In the genomic region with DNA sequence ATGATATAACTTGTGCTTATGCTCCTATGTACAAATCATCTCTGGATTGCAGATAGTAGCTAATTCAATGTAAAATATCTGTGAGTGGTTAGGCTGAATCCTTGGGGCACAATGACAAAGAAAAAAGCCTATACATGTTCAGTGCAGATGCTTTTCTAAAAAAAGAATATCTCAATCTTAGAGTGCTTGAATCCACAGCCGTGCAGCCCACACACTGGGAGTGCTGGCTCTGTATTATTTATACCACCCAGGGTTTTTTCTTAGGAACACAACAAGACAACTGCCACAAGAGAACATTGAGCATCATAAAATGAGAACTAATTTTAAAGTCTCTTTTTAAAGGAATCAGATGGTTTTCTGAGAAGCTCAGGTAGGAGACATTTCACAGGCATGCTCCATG, we compare ENCODE assay signal across 24 mouse cellular contexts. TPM values are rescaled to one million over a fixed set of nuclear protein-coding genes. Genes with fewer than 3 reads are reported as not detected.
A peak's percentile ranks its signal among the peaks of the same experiment; 100 is the strongest.
DNase-seq lines count a peak whose midpoint lies in the region; ATAC-seq and TF ChIP-seq lines count a peak whose summit lies in the region.
"Had no signal": no experiment of that assay in that cellular context is flagged by ENCODE, and none has a peak within 500 bp of the region (broad histone marks: within the 10 kb centered on the region; RNA-seq: fewer than 3 reads in every experiment).

No protein-coding gene starts in this region.

- WGBS in olfactory bulb, adult 2 months: 29% methylated on average over 1 of the region's 1 CpGs
- 79% methylated on average over 1 of the region's 1 CpGs for WGBS in midbrain, embryonic 11.5 days

- peak overlapping the region; percentile 46 for H3K27ac ChIP-seq in olfactory bulb, adult 2 months (ENCODE audit: insufficient read depth, low read depth, low read length)
- H3K27ac ChIP-seq in midbrain, embryonic 11.5 days (ENCODE audit: low read depth, low read length): no peak overlapping the region
- H3K27ac ChIP-seq: embryonic facial prominence, embryonic 15.5 days; forebrain, embryonic 15.5 days; heart, embryonic 15.5 days; hindbrain, embryonic 13.5 days; kidney, embryonic 15.5 days; limb, embryonic 10.5 days had no signal

- peaks cover 6% of the 10 kb centered on the region for H3K4me1 ChIP-seq in olfactory bulb, adult 2 months (ENCODE audit: control insufficient read depth, insufficient read depth, low read length)
- H3K4me1 ChIP-seq in midbrain, embryonic 11.5 days (ENCODE audit: control insufficient read depth, insufficient read depth, low read length): no peaks in the 10 kb centered on the region
- H3K4me1 ChIP-seq: embryonic facial prominence, embryonic 15.5 days; forebrain, embryonic 15.5 days; heart, embryonic 15.5 days; hindbrain, embryonic 13.5 days; kidney, embryonic 15.5 days; limb, embryonic 10.5 days had no signal

- ATAC-seq in midbrain, embryonic 11.5 days (ENCODE audit: low FRiP score): no peak
- ATAC-seq: forebrain, embryonic 15.5 days; midbrain, embryonic 16.5 days had no signal

- H3K4me3 ChIP-seq in olfactory bulb, adult 2 months (ENCODE audit: insufficient read depth, low read depth, low read length): no peak overlapping the region
- H3K4me3 ChIP-seq in midbrain, embryonic 11.5 days (ENCODE audit: low read depth, low read length): no peak overlapping the region
- H3K4me3 ChIP-seq: embryonic facial prominence, embryonic 15.5 days; forebrain, embryonic 15.5 days; heart, embryonic 15.5 days; hindbrain, embryonic 13.5 days; kidney, embryonic 15.5 days; limb, embryonic 10.5 days had no signal

- H3K9ac ChIP-seq in midbrain, embryonic 11.5 days (ENCODE audit: low read length): no peak overlapping the region
- H3K9ac ChIP-seq: embryonic facial prominence, embryonic 15.5 days; forebrain, embryonic 15.5 days; heart, embryonic 15.5 days; hindbrain, embryonic 13.5 days; kidney, embryonic 15.5 days had no signal

- no peaks in the 10 kb centered on the region for H3K9me3 ChIP-seq in midbrain, embryonic 11.5 days (ENCODE audit: control insufficient read depth, low read length)
- H3K9me3 ChIP-seq: embryonic facial prominence, embryonic 15.5 days; forebrain, embryonic 15.5 days; heart, embryonic 15.5 days; kidney, embryonic 15.5 days; limb, embryonic 10.5 days had no signal

- TF ChIP-seq CTCF in olfactory bulb, adult 2 months (IDR thresholded peaks at IDR 0.05; ENCODE audit: insufficient read depth, low read depth, low read length): no peak

- no peaks in the 10 kb centered on the region for H3K27me3 ChIP-seq in midbrain, embryonic 11.5 days (ENCODE audit: control insufficient read depth, insufficient read depth, low read length)
- H3K27me3 ChIP-seq: embryonic facial prominence, embryonic 15.5 days; forebrain, embryonic 15.5 days; heart, embryonic 15.5 days; hindbrain, embryonic 13.5 days; kidney, embryonic 15.5 days had no signal

- TF ChIP-seq POLR2A in olfactory bulb, adult 2 months (IDR thresholded peaks at IDR 0.05; ENCODE audit: insufficient read depth, low read depth, low read length): no peak

- DNase-seq in right cerebral cortex, adult 18-20 months: peak; percentile 74
- no peak for DNase-seq in right cerebral cortex, postnatal 14 days
- DNase-seq in left cerebral cortex, adult 9 months (ENCODE audit: low spot score in 2 of 2): peak; percentile 71 to 72
- no peak for DNase-seq in liver
- DNase-seq in midbrain, embryonic 11.5 days (ENCODE audit: low spot score, missing footprints): no peak
- DNase-seq in embryo, embryonic 10.5 days (ENCODE audit: low spot score): no peak
- DNase-seq: adrenal gland, postnatal 10 days; cerebellum, adult 2 months; cerebellum, postnatal 36 days; gastrocnemius, postnatal 36 days; heart, postnatal 36 days; kidney, adult 11 months; kidney, postnatal 36 days; lung, postnatal 4 days; spleen, adult 18-20 months; thymus, postnatal 14 days had no signal

- H3K36me3 ChIP-seq in midbrain, embryonic 11.5 days (ENCODE audit: control insufficient read depth, insufficient read depth, low read length): no peaks in the 10 kb centered on the region
- H3K36me3 ChIP-seq: embryonic facial prominence, embryonic 15.5 days; forebrain, embryonic 15.5 days; heart, embryonic 15.5 days; hindbrain, embryonic 13.5 days; kidney, embryonic 15.5 days; limb, embryonic 10.5 days had no signal

- no peak overlapping the region for H3K4me2 ChIP-seq in midbrain, embryonic 11.5 days
- H3K4me2 ChIP-seq: embryonic facial prominence, embryonic 15.5 days; forebrain, embryonic 15.5 days; heart, embryonic 15.5 days; hindbrain, embryonic 13.5 days; kidney, embryonic 15.5 days had no signal

RNA-seq across cellular contexts. Expression of a gene that starts 19.7 kb away (rescaled TPM):
- polyA plus RNA-seq in olfactory bulb, adult 2 months (2012; ENCODE audit: insufficient read depth, insufficient read length, low replicate concordance, missing spikeins): not detected in 2 replicates
- polyA plus RNA-seq in midbrain, embryonic 11.5 days (2014; fragmentation: Nextera tagmentation; extraction: Ambion mirVana): 3.3 TPM in 2 replicates

Comparison
In these comparisons a context has a peak if more than half of its experiments do, and no peak if none do; other contexts are left out.
1. DNase-seq: peak in right cerebral cortex, adult 18-20 months (single experiment) and left cerebral cortex, adult 9 months (2 of 2); none in right cerebral cortex, postnatal 14 days (single experiment), liver (single experiment), midbrain, embryonic 11.5 days (single experiment) and embryo, embryonic 10.5 days (single experiment).